Mouse (Mus musculus): ENCODE measurements around the gene Arhgap21.

GRCm38 (mm10) chr2:20826258-20826657 is 142.4 kb downstream of the Arhgap21 start:
- TF ChIP-seq POLR2A (IDR thresholded peaks at IDR 0.05; ENCODE audit: control insufficient read depth, low read depth, low read length), result no peak
- no peak for TF ChIP-seq CTCF (IDR thresholded peaks at IDR 0.05; ENCODE audit: control insufficient read depth, insufficient read depth, insufficient replicate concordance, low read depth, low read length)

All from testis, adult 2 months (tissue).